ENCODE assay signal across 8 mouse cellular contexts in the genomic region with DNA sequence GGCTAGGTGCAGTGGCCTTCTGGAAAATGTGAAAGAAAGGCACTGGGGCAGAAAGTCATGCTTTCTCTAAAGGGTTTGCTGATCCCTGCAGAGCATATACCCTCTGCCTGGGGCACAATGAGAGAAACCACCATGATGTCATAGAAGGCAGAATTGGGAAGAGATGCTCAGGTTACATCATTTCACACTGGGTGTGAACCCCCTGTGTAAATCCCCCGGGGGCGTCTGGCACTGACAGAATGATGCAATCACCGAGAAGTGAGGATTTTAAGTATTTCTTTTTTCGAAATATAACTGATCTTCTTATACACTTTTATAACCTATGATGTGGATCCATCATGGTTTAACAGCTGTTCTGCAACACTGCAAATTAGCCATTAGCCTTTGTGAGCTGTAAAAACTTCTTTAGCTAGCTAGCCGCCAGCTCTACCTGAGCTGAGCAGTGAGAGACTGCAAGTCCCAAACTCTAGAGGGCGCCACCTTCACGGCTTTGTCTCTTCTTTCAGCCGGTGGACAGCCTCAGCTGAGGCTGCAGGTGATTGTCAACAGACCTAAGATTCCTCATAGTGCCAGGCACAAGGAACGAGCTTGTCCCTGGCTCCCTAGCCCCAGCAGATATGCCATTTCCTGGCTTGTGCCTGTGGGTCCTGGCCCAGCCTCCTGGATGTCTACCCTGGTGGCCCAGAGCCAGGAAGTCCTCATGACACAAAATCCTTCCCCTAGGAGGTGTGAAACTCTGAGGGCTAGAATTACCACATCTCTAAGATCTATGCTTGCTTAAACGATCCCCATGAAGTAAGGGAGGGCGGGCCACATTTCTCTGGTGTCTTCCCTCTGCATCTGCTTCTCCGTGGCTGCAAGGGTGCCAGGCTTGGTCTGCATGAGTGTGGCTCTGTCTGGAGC. TPM values are rescaled to one million over a fixed set of nuclear protein-coding genes. Genes with fewer than 3 reads are reported as not detected.
DNase-seq lines count a peak whose midpoint lies in the region; ATAC-seq lines count a peak whose summit lies in the region.

No protein-coding gene starts in this region.

- no peak overlapping the region for H3K4me3 ChIP-seq in neural tube, embryonic 11.5 days (ENCODE audit: low read depth, low read length)
- H3K4me3 ChIP-seq in liver, embryonic 15.5 days (replicated peaks), result no peak overlapping the region

- no peak overlapping the region for H3K4me2 ChIP-seq in neural tube, embryonic 11.5 days (ENCODE audit: low read depth)
- H3K4me2 ChIP-seq in liver, embryonic 15.5 days, result no peak overlapping the region

- H3K36me3 ChIP-seq in neural tube, embryonic 11.5 days (ENCODE audit: control insufficient read depth, insufficient read depth, low read length), result no peaks in the 10 kb centered on the region
- H3K36me3 ChIP-seq in liver, embryonic 15.5 days (replicated peaks), result no peaks in the 10 kb centered on the region

- no peaks in the 10 kb centered on the region for H3K27me3 ChIP-seq in neural tube, embryonic 11.5 days (ENCODE audit: control insufficient read depth, insufficient read depth, low read length)
- no peaks in the 10 kb centered on the region for H3K27me3 ChIP-seq in liver, embryonic 15.5 days

- H3K9ac ChIP-seq in neural tube, embryonic 11.5 days (ENCODE audit: low read length), result no peak overlapping the region
- no peak overlapping the region for H3K9ac ChIP-seq in liver, embryonic 15.5 days

- H3K9me3 ChIP-seq in neural tube, embryonic 11.5 days (ENCODE audit: control insufficient read depth, low read length), result no peaks in the 10 kb centered on the region
- H3K9me3 ChIP-seq in liver, embryonic 15.5 days (replicated peaks), result no peaks in the 10 kb centered on the region

- ATAC-seq in neural tube, embryonic 11.5 days (ENCODE audit: insufficient read depth, low FRiP score, low TSS enrichment), result no peak
- ATAC-seq in liver, embryonic 15.5 days (ENCODE audit: insufficient read depth), result peak; percentile 34; the same call in 1 of the 2 replicates

- peak; percentile 51 for DNase-seq in neural tube, embryonic 11.5 days (ENCODE audit: low spot score)
- no peak for DNase-seq in neural tube, embryonic 10.5 days (ENCODE audit: extremely low spot score, low spot score)
- peak; percentile 45 for DNase-seq in T-cell, adult 2 months (ENCODE audit: low spot score)
- DNase-seq in cerebellum, postnatal 14 days, result peak; percentile 48 to 73
- DNase-seq in induced T-regulatory cell, adult 2 months (ENCODE audit: low read depth), result peak; percentile 83
- peak; percentile 35 to 46 for DNase-seq in right cerebral cortex, adult 2 months (ENCODE audit: low spot score in 2 of 2)
- no peak for DNase-seq in ovary, postnatal 14 days (ENCODE audit: low spot score)

- WGBS in neural tube, embryonic 11.5 days, result 46% methylated on average over 12 of the region's 12 CpGs
- WGBS in liver, embryonic 15.5 days (ENCODE audit: insufficient replicate concordance), result 23% methylated on average over 12 of the region's 12 CpGs

- no peaks in the 10 kb centered on the region for H3K4me1 ChIP-seq in neural tube, embryonic 11.5 days (ENCODE audit: control insufficient read depth, insufficient read depth, low read length)
- H3K4me1 ChIP-seq in liver, embryonic 15.5 days (replicated peaks), result no peaks in the 10 kb centered on the region

- no peak overlapping the region for H3K27ac ChIP-seq in neural tube, embryonic 11.5 days (ENCODE audit: low read depth, low read length)
- H3K27ac ChIP-seq in liver, embryonic 15.5 days (replicated peaks), result no peak overlapping the region

RNA-seq across cellular contexts. Expression of a gene that starts 29.4 kb away (rescaled TPM):
- 0.53 and 0.81 TPM in 2 replicates for polyA plus RNA-seq in neural tube, embryonic 11.5 days (2014; fragmentation: Nextera tagmentation; extraction: Ambion mirVana)
- 1.3 and 2.1 TPM in 2 replicates for polyA plus RNA-seq in liver, embryonic 15.5 days (2015; fragmentation: Nextera tagmentation; extraction: Ambion mirVana)

RNA-seq across cellular contexts. Expression of a gene that starts 36.2 kb away (rescaled TPM):
- polyA plus RNA-seq in neural tube, embryonic 11.5 days (2014; fragmentation: Nextera tagmentation; extraction: Ambion mirVana), result 10.1 and 10.3 TPM in 2 replicates
- 1.1 TPM in 2 replicates for polyA plus RNA-seq in liver, embryonic 15.5 days (2015; fragmentation: Nextera tagmentation; extraction: Ambion mirVana)

RNA-seq across cellular contexts. Expression of a gene that starts 55.1 kb away (rescaled TPM):
- 18.8 and 21.9 TPM in 2 replicates for polyA plus RNA-seq in neural tube, embryonic 11.5 days (2014; fragmentation: Nextera tagmentation; extraction: Ambion mirVana)
- 29.4 and 31.9 TPM in 2 replicates for polyA plus RNA-seq in liver, embryonic 15.5 days (2015; fragmentation: Nextera tagmentation; extraction: Ambion mirVana)

Comparison
In these comparisons a context has a peak if more than half of its experiments do, and no peak if none do; other contexts are left out.
1. DNase-seq: peak in neural tube, embryonic 11.5 days (single experiment), T-cell, adult 2 months (single experiment), cerebellum, postnatal 14 days (2 of 2), induced T-regulatory cell, adult 2 months (single experiment) and right cerebral cortex, adult 2 months (2 of 2); none in neural tube, embryonic 10.5 days (single experiment) and ovary, postnatal 14 days (single experiment).